ENCODE assay signal across 8 mouse cellular contexts in the genomic region with DNA sequence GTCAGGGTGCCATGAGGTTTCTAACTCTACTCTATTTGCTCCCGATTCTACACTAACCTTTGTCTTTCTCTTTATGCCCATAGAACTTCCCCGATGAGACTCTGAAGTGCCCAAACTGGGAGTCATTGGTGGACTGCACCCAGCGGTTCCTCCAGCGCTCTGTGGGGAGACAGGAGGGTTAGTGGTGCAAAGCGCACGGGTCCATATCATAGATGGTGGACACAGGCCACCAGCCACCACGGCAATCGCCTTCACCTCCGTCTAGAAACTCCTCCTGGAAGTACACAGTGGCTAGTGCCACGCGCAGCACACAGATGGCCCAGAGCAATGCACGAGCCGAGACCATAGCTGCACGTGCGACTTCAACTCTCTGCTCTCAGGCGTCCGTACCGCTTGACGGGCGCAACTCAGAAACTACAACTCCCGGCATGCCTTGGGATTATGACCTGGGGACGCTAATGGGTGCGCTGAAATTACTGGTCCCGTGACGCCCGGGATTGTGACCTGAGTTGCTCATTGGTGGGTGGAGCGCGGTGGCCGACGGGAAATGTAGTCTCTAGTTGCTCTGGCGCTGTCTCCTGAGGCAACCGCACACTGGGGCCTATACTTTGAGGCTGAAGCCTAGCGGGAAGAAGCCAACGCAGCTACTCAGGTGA. TPM values are rescaled to one million over a fixed set of nuclear protein-coding genes. Genes with fewer than 3 reads are reported as not detected.
DNase-seq lines count a peak whose midpoint lies in the region; ATAC-seq and TF ChIP-seq lines count a peak whose summit lies in the region.

A gene (minus strand): TSS at position 533 of the 656 bp plus-strand sequence.
A gene (plus strand): TSS at position 543 of the 656 bp plus-strand sequence.

- ATAC-seq in embryonic facial prominence, embryonic 14.5 days (ENCODE audit: low read depth) = peak; percentile 99
- ATAC-seq in limb, embryonic 13.5 days (ENCODE audit: low FRiP score, low read depth) = peak; percentile 100
- peak; percentile 99 for ATAC-seq in midbrain, embryonic 16.5 days

- H3K27me3 ChIP-seq in embryonic facial prominence, embryonic 14.5 days (replicated peaks; ENCODE audit: control insufficient read depth, insufficient read depth, low read length) = no peaks in the 10 kb centered on the region
- no peaks in the 10 kb centered on the region for H3K27me3 ChIP-seq in heart, adult 2 months (ENCODE audit: control insufficient read depth, insufficient read depth, low read length)
- H3K27me3 ChIP-seq in limb, embryonic 13.5 days = no peaks in the 10 kb centered on the region
- no peaks in the 10 kb centered on the region for H3K27me3 ChIP-seq in midbrain, embryonic 16.5 days (ENCODE audit: control insufficient read depth, insufficient read depth, low read depth, low read length)

- TF ChIP-seq POLR2A in heart, adult 2 months (IDR thresholded peaks at IDR 0.05; ENCODE audit: insufficient read depth, low read depth, low read length) = peak; percentile 68; the same call in 1 of the 2 replicates

- 0 out of 2 replicates have a peak, but pooled peaks cover 5% of the 10 kb centered on the region for H3K9me3 ChIP-seq in embryonic facial prominence, embryonic 14.5 days (ENCODE audit: control insufficient read depth, low read length)
- no peaks in the 10 kb centered on the region for H3K9me3 ChIP-seq in limb, embryonic 13.5 days
- no peaks in the 10 kb centered on the region for H3K9me3 ChIP-seq in midbrain, embryonic 16.5 days (replicated peaks; ENCODE audit: control insufficient read depth, low read length, poor library complexity, severe bottlenecking)

- 0 out of 2 replicates have a peak, but pooled peaks have one; percentile 48 for TF ChIP-seq EP300 in heart, adult 2 months (IDR thresholded peaks at IDR 0.05; ENCODE audit: insufficient read depth, low read depth, low read length)

- H3K4me3 ChIP-seq in embryonic facial prominence, embryonic 14.5 days (ENCODE audit: low read depth, low read length) = peak within 1 kb of the TSS; percentile 45
- H3K4me3 ChIP-seq in heart, adult 2 months = peak within 1 kb of the TSS; percentile 58
- peak within 1 kb of the TSS; percentile 43 for H3K4me3 ChIP-seq in limb, embryonic 13.5 days
- peak within 1 kb of the TSS; percentile 45 for H3K4me3 ChIP-seq in midbrain, embryonic 16.5 days (ENCODE audit: low read depth, low read length)

- peaks cover 7% of the 10 kb centered on the region; the same call in 1 of the 2 replicates for H3K36me3 ChIP-seq in embryonic facial prominence, embryonic 14.5 days (ENCODE audit: control insufficient read depth, insufficient read depth, low read length)
- H3K36me3 ChIP-seq in heart, adult 2 months (ENCODE audit: control insufficient read depth, insufficient read depth, low read length) = no peaks in the 10 kb centered on the region
- H3K36me3 ChIP-seq in limb, embryonic 13.5 days = peaks cover 19% of the 10 kb centered on the region
- no peaks in the 10 kb centered on the region for H3K36me3 ChIP-seq in midbrain, embryonic 16.5 days (ENCODE audit: control insufficient read depth, insufficient read depth, low read length)

- peak within 1 kb of the TSS; percentile 83 for H3K4me2 ChIP-seq in embryonic facial prominence, embryonic 14.5 days (ENCODE audit: low read depth, low read length)
- peak within 1 kb of the TSS; percentile 75 for H3K4me2 ChIP-seq in limb, embryonic 13.5 days (replicated peaks)
- peak within 1 kb of the TSS; percentile 81 for H3K4me2 ChIP-seq in midbrain, embryonic 16.5 days (ENCODE audit: low read length)

- H3K79me2 ChIP-seq in heart, adult 2 months (replicated peaks; ENCODE audit: control insufficient read depth, insufficient read depth, low read length) = no peaks in the 10 kb centered on the region

- peak within 1 kb of the TSS; percentile 22; the same call in 1 of the 2 replicates for H3K27ac ChIP-seq in embryonic facial prominence, embryonic 14.5 days (replicated peaks; ENCODE audit: low read depth, low read length)
- H3K27ac ChIP-seq in heart, adult 2 months = peak within 1 kb of the TSS; percentile 75
- peak within 1 kb of the TSS; percentile 2; the same call in 1 of the 2 replicates for H3K27ac ChIP-seq in limb, embryonic 13.5 days
- peak within 1 kb of the TSS; percentile 65; the same call in 1 of the 2 replicates for H3K27ac ChIP-seq in midbrain, embryonic 16.5 days (ENCODE audit: low read length)

- 6% methylated on average over 33 of the region's 34 CpGs for WGBS in embryonic facial prominence, embryonic 14.5 days
- 5% methylated on average over 34 of the region's 34 CpGs for WGBS in heart, adult 2 months
- WGBS in limb, embryonic 13.5 days = 5% methylated on average over 34 of the region's 34 CpGs
- WGBS in midbrain, embryonic 16.5 days = 5% methylated on average over 34 of the region's 34 CpGs

- TF ChIP-seq CTCF in heart, adult 2 months (IDR thresholded peaks at IDR 0.05) = no peak

- H3K9ac ChIP-seq in embryonic facial prominence, embryonic 14.5 days (ENCODE audit: low read depth, low read length) = peak within 1 kb of the TSS; percentile 72
- H3K9ac ChIP-seq in heart, adult 2 months (ENCODE audit: low read depth, low read length) = peak within 1 kb of the TSS; percentile 73
- peak within 1 kb of the TSS; percentile 70 for H3K9ac ChIP-seq in limb, embryonic 13.5 days
- peak within 1 kb of the TSS; percentile 70 for H3K9ac ChIP-seq in midbrain, embryonic 16.5 days (ENCODE audit: low read depth, low read length)

- no peaks in the 10 kb centered on the region for H3K4me1 ChIP-seq in embryonic facial prominence, embryonic 14.5 days (ENCODE audit: control insufficient read depth, insufficient read depth, low read length)
- no peaks in the 10 kb centered on the region for H3K4me1 ChIP-seq in heart, adult 2 months (ENCODE audit: control insufficient read depth, insufficient read depth, low read length)
- 0 out of 2 replicates have a peak, but pooled peaks cover 10% of the 10 kb centered on the region for H3K4me1 ChIP-seq in limb, embryonic 13.5 days
- peaks cover 23% of the 10 kb centered on the region for H3K4me1 ChIP-seq in midbrain, embryonic 16.5 days (ENCODE audit: control insufficient read depth, insufficient read depth, low read length)

- DNase-seq in 3134 (ENCODE audit: extremely low read depth, insufficient read length, low spot score) = peak; percentile 88
- DNase-seq in adrenal gland, postnatal 4 days (ENCODE audit: low spot score in 2 of 2) = peak; percentile 87 to 93
- DNase-seq in embryonic facial prominence, embryonic 14.5 days (ENCODE audit: low spot score) = peak; percentile 99
- DNase-seq in heart, adult 2 months = peak; percentile 96 to 98
- DNase-seq in kidney, adult 8-10 months = peak; percentile 98 to 99
- peak; percentile 93 to 100 for DNase-seq in spleen, postnatal 10 days (ENCODE audit: low spot score in 2 of 2)

- intact Hi-C loops in heart, adult 2 months (cut with DNase I) = loop anchor here (5.0 to 10.0 kb wide), 2 partner anchors 44 to 281 kb away; a partner anchor contains a TSS

RNA-seq across cellular contexts. Expression of the first gene that starts in this region (rescaled TPM):
- total RNA-seq in adrenal gland, postnatal 4 days (2021) = 1 to 10 TPM; 3.0 to 3.1 TPM
- 1.7 and 2.2 TPM in 2 replicates for polyA plus RNA-seq in embryonic facial prominence, embryonic 14.5 days (2014; fragmentation: Nextera tagmentation; extraction: Ambion mirVana)
- total RNA-seq in heart, adult 2 months (2021) = 10 to 100 TPM; 20.3 to 25.1 TPM
- 5.7 and 19.9 TPM in 2 replicates for polyA plus RNA-seq in heart, adult 2 months (2012; rRNA removed)
- polyA plus RNA-seq in limb, embryonic 13.5 days (2015; fragmentation: Nextera tagmentation; extraction: Ambion mirVana) = 1.4 and 1.5 TPM in 2 replicates
- polyA plus RNA-seq in midbrain, embryonic 16.5 days (2015; fragmentation: Nextera tagmentation; extraction: Ambion mirVana) = 1.0 and 1.2 TPM in 2 replicates

RNA-seq across cellular contexts. Expression of the second gene that starts in this region (rescaled TPM):
- total RNA-seq in adrenal gland, postnatal 4 days (2021) = 10 to 100 TPM in 1 of 2 experiments, 1 to 10 TPM in 1; 9.6 to 11.7 TPM
- polyA plus RNA-seq in embryonic facial prominence, embryonic 14.5 days (2014; fragmentation: Nextera tagmentation; extraction: Ambion mirVana) = 12.3 and 13.4 TPM in 2 replicates
- 1 to 10 TPM; 4.0 to 4.7 TPM for total RNA-seq in heart, adult 2 months (2021)
- 5.0 and 5.7 TPM in 2 replicates for polyA plus RNA-seq in heart, adult 2 months (2012; rRNA removed)
- polyA plus RNA-seq in limb, embryonic 13.5 days (2015; fragmentation: Nextera tagmentation; extraction: Ambion mirVana) = 18.1 and 19.2 TPM in 2 replicates
- 17.5 and 20.2 TPM in 2 replicates for polyA plus RNA-seq in midbrain, embryonic 16.5 days (2015; fragmentation: Nextera tagmentation; extraction: Ambion mirVana)

Comparison
In these comparisons a context has a peak if more than half of its experiments do, and no peak if none do; other contexts are left out.
1. Peak in every context shown above with its lines: DNase-seq, ATAC-seq, H3K4me3 ChIP-seq and H3K27ac ChIP-seq.
2. RNA of the first gene that starts in this region (total RNA-seq): 20.3 to 25.1 TPM in heart, adult 2 months; 3.0 to 3.1 TPM in adrenal gland, postnatal 4 days; every median in the first group is over 4 times any median in the second.
3. H3K27ac ChIP-seq: peak in every context shown above with its lines; median percentile 75 in heart, adult 2 months; 65 in midbrain, embryonic 16.5 days; 22 in embryonic facial prominence, embryonic 14.5 days; 2 in limb, embryonic 13.5 days.